Mouse (Mus musculus) liver, adult 2 months (tissue): ENCODE data around the gene Ubiad1. TPM values are rescaled to one million over a fixed set of nuclear protein-coding genes. Genes with fewer than 3 reads are reported as not detected.

Source experiments
- DNase-seq: peaks from one replicate; pipeline ENCODE4 v3.0.0-alpha.2; 2011; ENCODE audit warnings: low read depth, low spot score; ENCODE audit errors: extremely low read depth
- H3K27ac ChIP-seq: fragments of 200-500 bp; replicated peaks from 2 replicates; pipeline ENCODE4 v1.5.1; 2012; ENCODE audit warnings: low read depth, mild to moderate bottlenecking, control low read depth, inconsistent platforms, low read length; ENCODE audit not compliant: insufficient read depth
- H3K27me3 ChIP-seq: fragments of 200-500 bp; 2 replicates; pipeline ENCODE4 v1.6.1; 2012; ENCODE audit warnings: mild to moderate bottlenecking, moderate library complexity, low read length, inconsistent platforms; ENCODE audit not compliant: control insufficient read depth, insufficient read depth
- H3K36me3 ChIP-seq: fragments of 200-500 bp; 2 replicates; pipeline ENCODE4 v1.6.1; 2012; ENCODE audit warnings: low read length, inconsistent platforms; ENCODE audit not compliant: control insufficient read depth, insufficient read depth
- H3K4me1 ChIP-seq: fragments of 200-500 bp; 2 replicates; pipeline ENCODE4 v1.6.1; 2011; ENCODE audit warnings: low read length; ENCODE audit not compliant: control insufficient read depth, insufficient read depth
- H3K4me3 ChIP-seq: fragments of 200-500 bp; 2 replicates; pipeline ENCODE4 v1.5.1; 2011; ENCODE audit warnings: low read depth, mild to moderate bottlenecking, control low read depth, low read length, moderate library complexity; ENCODE audit not compliant: insufficient read depth
- H3K79me2 ChIP-seq: fragments of 200-500 bp; 2 replicates; pipeline ENCODE4 v1.6.1; 2012; ENCODE audit warnings: inconsistent platforms, mild to moderate bottlenecking, low read length, moderate library complexity; ENCODE audit not compliant: control insufficient read depth, insufficient read depth
- H3K9ac ChIP-seq: fragments of 200-500 bp; 2 replicates; pipeline ENCODE4 v1.6.1; 2012; ENCODE audit warnings: low read depth, mild to moderate bottlenecking, control low read depth, inconsistent platforms, low read length
- CTCF ChIP-seq: fragments of 200-500 bp; IDR thresholded peaks from 2 replicates; pipeline ENCODE4 v1.5.1; 2011; ENCODE audit warnings: low read depth, low read length, control low read depth
- POLR2A ChIP-seq: fragments of 200-500 bp; IDR thresholded peaks from 2 replicates; pipeline ENCODE4 v1.6.1; 2011; ENCODE audit warnings: low read length, control low read depth; ENCODE audit not compliant: insufficient read depth; ENCODE audit errors: extremely low read depth
- whole genome bisulfite sequencing: fragments of 180-500 bp; shearing (Covaris S2); methylation state at CpG from one replicate; pipeline ENCODE4 v1.1.7; 2018; 5-methylcytosine and 5-hydroxymethylcytosine counted together
- polyA plus RNA-seq: library from polyadenylated mRNA; depleted of rRNA; stranded (reverse); fragments of >200 nt; gene quantifications from 2 replicates; pipeline ENCODE4 v1.2.3, GENCODE M21; 2012; rRNA removed
- total RNA-seq: library from RNA; depleted of rRNA; stranded (reverse); fragments of >200 nt; gene quantifications from 2 replicates; pipeline ENCODE4 v1.2.3, GENCODE M21; 2014; rRNA removed

The Ubiad1 gene
- total RNA-seq (4.9 and 5.5 TPM in 2 replicates), polyA plus RNA-seq (8.5 and 21.0 TPM in 2 replicates)

DNA sequence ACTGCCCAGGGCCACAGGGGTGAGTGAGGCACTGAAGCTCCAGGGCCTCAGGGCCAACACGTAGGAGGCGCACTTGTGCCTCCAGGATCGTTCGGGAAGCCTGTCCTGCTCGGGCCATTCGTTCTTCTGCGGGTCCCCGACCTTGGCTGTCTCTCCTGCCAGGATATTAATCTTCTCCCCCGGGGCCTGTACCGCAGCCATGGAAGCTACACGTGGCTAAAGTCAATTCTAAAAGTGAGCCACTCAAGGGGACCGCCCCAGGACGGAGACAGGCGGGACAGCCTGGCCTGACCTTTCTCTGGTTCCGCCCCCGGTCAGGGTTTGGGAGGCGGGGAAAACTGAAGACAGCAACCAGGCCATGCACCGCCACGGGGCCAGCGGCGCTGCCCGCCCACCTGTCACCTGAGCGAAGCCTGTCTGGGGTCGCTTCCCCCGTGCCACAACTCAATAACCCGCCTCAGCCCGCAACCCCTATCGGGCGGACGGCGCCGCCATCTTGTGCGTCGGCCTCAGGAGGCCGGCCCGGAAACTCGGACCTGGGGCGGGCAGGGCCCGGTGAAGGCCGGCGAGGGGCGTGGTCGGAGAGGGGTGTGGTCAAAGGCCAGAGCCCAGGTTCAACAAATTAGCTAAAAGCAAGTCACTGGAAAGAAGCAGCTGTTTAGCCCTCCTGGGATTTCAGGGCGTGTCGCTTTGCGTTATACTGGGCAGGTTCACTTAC lies at the start of gene Ubiad1:
TSS of gene Ubiad1 (minus strand) at position 522 of the 718 bp plus-strand sequence.
- Histone ChIP-seq H3K36me3 (no peaks in the 10 kb centered on the region), H3K4me1 (peaks cover 16% of the 10 kb centered on the region), H3K4me3 (peak within 1 kb of the TSS; percentile 95), H3K9ac (peak within 1 kb of the TSS; percentile 93), H3K79me2 (peaks cover 9% of the 10 kb centered on the region; the same call in 1 of the 2 replicates), H3K27ac (peak within 1 kb of the TSS; percentile 98), H3K27me3 (no peaks in the 10 kb centered on the region)
- under 1% methylated on average over 46 of the region's 46 CpGs for WGBS
- peak; percentile 80 for DNase-seq
- TF ChIP-seq POLR2A: peak; percentile 55; the same call in 1 of the 2 replicates
- TF ChIP-seq CTCF: 0 out of 2 replicates have a peak, but pooled peaks have one; percentile 18

DNA sequence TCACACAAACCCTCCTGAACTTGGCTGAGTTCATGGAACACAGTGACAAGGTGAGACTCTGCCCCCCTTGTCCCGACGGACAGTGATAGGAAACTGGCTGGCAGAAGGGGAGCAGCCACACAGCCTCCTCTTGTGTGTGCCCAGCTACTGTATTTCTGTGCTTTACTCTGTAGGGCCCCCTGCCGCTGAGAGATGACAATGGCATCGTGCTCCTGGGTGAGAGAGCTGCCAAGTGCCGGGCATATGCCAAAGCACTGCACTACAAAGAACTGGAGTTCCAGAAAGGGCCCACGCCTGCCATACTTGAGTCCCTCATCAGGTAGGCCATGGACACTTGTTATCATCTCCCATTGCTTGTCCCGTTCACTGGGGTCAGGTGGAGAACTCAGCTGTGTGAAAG lies 46.9 kb upstream of the Ubiad1 start:
- DNase-seq: no peak
- H3K27ac ChIP-seq: no peak overlapping the region
- no peaks in the 10 kb centered on the region for H3K4me1 ChIP-seq
- H3K27me3 ChIP-seq: no peaks in the 10 kb centered on the region
- no peak overlapping the region for H3K4me3 ChIP-seq
- H3K9ac ChIP-seq: no peak overlapping the region
- no peaks in the 10 kb centered on the region for H3K79me2 ChIP-seq
- 91% methylated on average over 7 of the region's 7 CpGs for WGBS
- no peak for TF ChIP-seq POLR2A
- no peak for TF ChIP-seq CTCF
- H3K36me3 ChIP-seq: peaks cover 48% of the 10 kb centered on the region

GRCm38 (mm10) chr4:148490502-148490901 lies 45.9 kb upstream of the Ubiad1 start:
- DNase-seq: no peak
- Histone ChIP-seq H3K79me2 (no peaks in the 10 kb centered on the region), H3K27me3 (no peaks in the 10 kb centered on the region), H3K9ac (no peak overlapping the region), H3K4me1 (no peaks in the 10 kb centered on the region), H3K4me3 (no peak overlapping the region), H3K36me3 (peaks cover 56% of the 10 kb centered on the region), H3K27ac (no peak overlapping the region)
- 78% methylated on average over 6 of the region's 6 CpGs for WGBS
- TF ChIP-seq CTCF (no peak), POLR2A (no peak)

GRCm38 (mm10) chr4:148487841-148488240 lies 43.3 kb upstream of the Ubiad1 start:
- DNase-seq: no peak
- WGBS: 81% methylated on average over 2 of the region's 2 CpGs
- Histone ChIP-seq H3K4me1 (no peaks in the 10 kb centered on the region), H3K9ac (no peak overlapping the region), H3K27ac (no peak overlapping the region), H3K27me3 (no peaks in the 10 kb centered on the region), H3K79me2 (no peaks in the 10 kb centered on the region), H3K36me3 (peaks cover 74% of the 10 kb centered on the region), H3K4me3 (no peak overlapping the region)
- TF ChIP-seq CTCF (no peak), POLR2A (no peak)

DNA sequence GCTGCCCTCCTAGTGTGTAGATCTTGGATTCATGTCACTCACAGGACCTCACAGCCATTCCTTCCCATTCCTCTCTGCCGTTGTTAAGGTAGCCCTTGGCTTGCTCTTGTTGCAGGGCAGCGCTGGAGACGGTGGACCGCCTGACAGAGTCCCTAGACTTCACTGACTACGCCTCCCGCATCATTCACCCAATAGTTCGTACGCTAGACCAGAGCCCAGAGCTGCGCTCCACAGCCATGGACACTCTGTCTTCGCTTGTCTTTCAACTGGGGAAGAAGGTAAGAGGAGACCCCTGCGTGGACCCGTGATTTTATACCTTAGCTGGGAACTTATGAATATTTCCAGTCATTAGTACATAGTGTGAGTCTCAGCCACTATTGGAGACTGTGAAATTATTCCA lies 39.9 kb upstream of the Ubiad1 start:
- WGBS: 97% methylated on average over 12 of the region's 12 CpGs
- DNase-seq: no peak
- Histone ChIP-seq H3K27me3 (no peaks in the 10 kb centered on the region), H3K4me3 (no peak overlapping the region), H3K36me3 (peaks cover 82% of the 10 kb centered on the region), H3K4me1 (no peaks in the 10 kb centered on the region), H3K79me2 (no peaks in the 10 kb centered on the region), H3K27ac (no peak overlapping the region), H3K9ac (no peak overlapping the region)
- no peak for TF ChIP-seq POLR2A
- no peak for TF ChIP-seq CTCF

DNA sequence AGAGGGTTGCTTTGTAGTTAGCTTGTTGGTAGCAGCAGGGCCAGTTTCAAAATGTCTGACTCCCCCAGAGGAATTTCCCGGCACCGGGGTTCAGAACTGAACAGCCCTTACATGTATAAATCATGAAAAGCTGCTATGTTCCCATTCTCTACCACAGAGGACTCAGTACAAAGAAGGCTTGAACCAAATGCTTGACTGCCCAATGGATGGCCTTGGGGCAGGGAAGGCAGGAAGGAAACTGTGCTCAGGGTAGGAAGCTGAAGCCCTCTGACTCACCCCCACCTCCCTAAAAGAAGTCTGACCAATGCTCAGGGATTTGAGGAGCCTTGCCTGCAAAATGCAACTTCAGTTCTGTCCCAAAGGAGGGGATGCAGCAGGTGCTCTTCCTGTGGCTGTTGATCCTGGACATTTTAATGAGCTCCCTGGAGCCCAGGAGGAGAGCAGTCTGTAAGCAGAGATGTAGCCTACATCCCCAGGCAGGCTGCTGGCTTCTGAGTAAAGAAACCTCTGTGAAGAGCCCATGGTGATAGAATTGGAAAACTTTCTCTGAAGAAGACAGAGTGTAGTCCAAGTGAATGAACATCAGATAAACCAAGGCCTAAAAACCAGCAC lies 37.1 kb upstream of the Ubiad1 start:
- Histone ChIP-seq H3K79me2 (no peaks in the 10 kb centered on the region), H3K9ac (no peak overlapping the region), H3K36me3 (peaks cover 71% of the 10 kb centered on the region), H3K4me3 (no peak overlapping the region), H3K27me3 (no peaks in the 10 kb centered on the region), H3K27ac (no peak overlapping the region), H3K4me1 (no peaks in the 10 kb centered on the region)
- TF ChIP-seq POLR2A: no peak
- no peak for TF ChIP-seq CTCF
- no peak for DNase-seq
- 81% methylated on average over 2 of the region's 2 CpGs for WGBS
